Mouse (Mus musculus) subcutaneous adipose tissue, adult 2 months (tissue): ENCODE measurements around the gene Mindy1. TPM values are rescaled to one million over a fixed set of nuclear protein-coding genes. Genes with fewer than 3 reads are reported as not detected.

Source experiments
- polyA plus RNA-seq: library from polyadenylated mRNA; depleted of rRNA; stranded (reverse); fragments of >200 nt; gene quantifications from 2 replicates; pipeline ENCODE4 v1.2.3, GENCODE M21; 2012; ENCODE audit warnings: low replicate concordance; rRNA removed

The Mindy1 gene
- 82.0 and 89.1 TPM in 2 replicates for polyA plus RNA-seq

DNA sequence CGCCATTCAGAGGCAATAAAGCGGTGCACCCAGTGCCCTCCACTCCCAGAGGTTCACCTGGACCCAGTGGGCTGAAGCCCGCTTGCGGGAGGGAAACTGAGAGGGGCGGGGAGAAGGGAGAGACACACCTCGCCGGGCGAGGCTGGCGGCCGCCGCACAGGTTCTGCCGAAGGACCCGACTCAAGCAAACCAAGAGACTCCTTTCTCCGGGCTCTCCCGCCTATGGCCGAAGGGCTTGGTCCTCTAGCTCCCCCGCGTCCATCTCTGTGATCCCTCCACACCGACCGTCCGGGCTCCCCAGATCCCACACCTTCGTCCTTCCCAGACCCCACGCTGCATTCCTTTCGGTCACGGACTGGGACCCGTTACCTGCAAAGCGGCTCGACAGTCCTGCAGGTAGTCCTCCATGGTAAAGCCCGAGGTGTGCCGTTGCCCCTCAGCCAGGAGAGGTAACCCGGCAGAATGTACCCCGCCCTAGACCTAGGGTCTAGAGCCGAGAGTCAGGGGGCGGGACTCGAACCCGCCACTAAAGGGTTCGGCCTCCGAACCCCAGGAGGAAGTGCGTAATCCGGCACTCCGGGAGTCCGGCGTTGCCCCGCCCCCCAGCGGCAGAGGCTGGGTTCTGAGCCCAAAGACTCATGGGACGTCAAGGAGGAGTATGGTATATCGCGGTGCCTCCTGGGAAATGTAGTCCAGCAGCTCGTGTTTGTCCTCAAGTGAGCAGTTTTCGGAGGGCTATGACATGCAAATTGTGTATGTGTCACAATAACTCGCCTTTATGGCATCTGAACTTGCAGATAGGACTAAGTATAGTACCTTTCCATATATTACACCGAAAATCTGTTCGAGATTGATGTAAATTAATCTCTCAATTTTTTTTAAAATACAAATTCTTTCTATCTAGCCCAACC is at the start of gene Mindy1, which contains the start of gene Prune1:
Gene Mindy1 (plus strand): TSS at position 130 of the 911 bp plus-strand sequence.
Gene Prune1 (minus strand): TSS at position 861 of the 911 bp plus-strand sequence.

DNA sequence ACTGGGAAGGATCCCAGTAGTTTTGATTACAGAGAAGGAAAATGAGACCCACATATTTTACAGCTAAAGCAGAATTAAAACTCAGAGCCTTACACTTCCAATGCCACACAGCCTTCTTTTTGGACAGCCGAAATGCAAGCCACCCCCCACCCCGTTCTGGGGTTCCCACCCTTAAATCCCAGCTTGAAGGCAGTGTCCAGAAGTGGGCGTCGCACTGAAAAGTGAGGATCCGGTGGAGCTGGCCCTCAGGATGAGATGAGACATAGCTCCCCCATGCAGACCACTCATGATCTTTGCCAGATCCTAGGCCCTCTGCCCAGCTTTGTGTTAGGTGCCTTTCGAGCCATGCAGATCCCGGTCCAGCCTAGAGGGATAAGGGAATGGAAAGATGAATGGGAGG is 39.6 kb upstream of the Mindy1 start, which contains the start of gene Gm128:
Gene Gm128 (minus strand): TSS at position 101 of the 400 bp plus-strand sequence.

DNA sequence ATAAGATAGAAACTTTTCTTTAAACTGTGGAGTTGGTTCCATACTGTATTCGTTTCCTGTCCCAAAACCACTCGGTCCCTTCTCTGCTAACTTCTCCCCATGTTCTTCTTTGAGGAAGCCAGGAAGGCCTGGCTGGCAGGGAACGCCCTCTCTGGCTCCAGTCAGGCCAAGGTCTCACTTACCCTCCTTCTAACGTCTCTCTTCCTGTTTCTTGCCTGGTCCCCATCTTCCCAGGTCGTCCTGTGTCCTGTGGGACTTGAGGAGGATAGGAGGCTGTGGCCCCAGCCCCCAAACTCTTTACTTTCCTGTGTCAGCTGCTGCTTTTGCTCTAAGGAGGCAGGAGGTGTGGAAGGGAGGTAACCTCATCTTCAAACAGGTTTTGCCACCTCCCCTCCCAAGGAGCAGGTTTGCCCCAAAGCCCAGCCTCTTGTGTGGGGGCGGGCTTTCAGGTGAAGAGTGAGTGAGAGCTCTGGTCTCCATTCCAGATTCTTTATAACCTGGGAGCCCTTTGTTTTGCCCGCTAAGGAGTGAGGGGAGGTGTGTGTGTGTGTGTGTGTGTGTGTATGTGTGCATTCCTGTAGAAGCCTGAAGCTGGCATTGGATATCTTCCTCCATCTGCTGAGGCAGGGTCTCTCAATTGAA is 30.2 kb upstream of the Mindy1 start, which contains the start of gene Bnipl:
Gene Bnipl (minus strand): TSS at position 411 of the 642 bp plus-strand sequence.

DNA sequence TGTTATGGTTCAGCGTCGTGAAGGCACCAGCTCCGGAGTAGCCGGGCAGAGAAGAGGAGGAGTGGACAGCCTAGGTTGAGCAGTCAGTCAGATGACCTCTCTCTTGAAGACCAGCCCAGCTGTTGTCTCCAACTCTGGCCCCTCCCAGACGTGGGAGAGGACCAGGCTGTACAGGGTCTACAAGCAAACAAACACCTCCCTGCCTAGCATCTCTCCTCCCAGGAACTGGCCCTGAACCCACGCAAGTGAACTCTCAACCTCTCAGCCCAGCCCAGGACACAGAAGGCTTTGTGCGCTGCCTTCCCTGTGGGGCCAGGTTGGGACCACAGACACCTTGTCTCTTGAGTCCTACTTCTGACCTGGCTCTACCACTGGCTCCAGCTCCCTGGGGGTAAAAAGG is 26.0 kb downstream of the Mindy1 start, which contains the start of gene Anxa9:
Gene Anxa9 (minus strand): TSS at position 77 of the 400 bp plus-strand sequence.

DNA sequence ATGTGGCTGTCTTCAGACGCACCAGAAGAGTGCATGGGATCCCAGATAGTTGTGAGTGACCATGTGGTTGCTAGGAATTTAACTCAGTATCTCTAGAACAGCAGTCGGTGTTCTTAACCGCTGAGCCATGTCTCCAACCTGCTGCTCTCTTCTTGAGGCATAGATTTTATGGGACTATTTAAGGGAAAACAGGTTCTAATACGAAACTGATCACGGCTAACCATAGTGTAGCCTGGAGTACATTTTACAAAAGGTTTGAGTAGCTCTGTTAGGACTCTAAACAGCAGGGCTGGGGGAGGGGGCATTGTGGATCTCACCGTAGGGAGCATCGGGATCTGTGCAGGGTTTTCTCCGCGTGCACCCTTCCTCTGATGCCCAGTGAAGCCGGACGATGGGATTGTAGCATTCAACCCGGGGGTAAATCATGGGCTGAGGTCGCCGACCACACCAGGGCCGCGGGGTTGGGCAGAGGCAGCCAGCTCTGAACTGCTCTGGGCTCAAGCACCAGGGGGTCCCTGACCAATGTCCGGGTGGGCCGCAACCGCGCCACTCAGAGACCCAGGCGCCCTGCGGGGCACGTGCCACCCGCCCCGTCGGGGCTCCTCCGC is 33.4 kb downstream of the Mindy1 start, which contains the start of gene Cers2:
Gene Cers2 (plus strand): TSS at position 306 of the 608 bp plus-strand sequence.

Other genes with a start within 250 kb of the Mindy1 start
- gene Psmd4, start 238.7 kb upstream of the Mindy1 start, polyA plus RNA-seq = 192 and 240 TPM in 2 replicates
- gene Pip5k1a, start 174.4 kb upstream of the Mindy1 start, polyA plus RNA-seq = 18.7 and 25.1 TPM in 2 replicates
- 47.2 and 66.3 TPM in 2 replicates for gene Vps72, start 170.3 kb upstream of the Mindy1 start, polyA plus RNA-seq
- gene Tmod4, start 156.9 kb upstream of the Mindy1 start, polyA plus RNA-seq = 0.46 and 0.84 TPM in 2 replicates
- 48.2 and 53.5 TPM in 2 replicates for gene Scnm1, start 147.3 kb upstream of the Mindy1 start, polyA plus RNA-seq
- gene Lysmd1, start 147.3 kb upstream of the Mindy1 start, polyA plus RNA-seq = 8.5 and 9.4 TPM in 2 replicates
- 18.6 and 23.0 TPM in 2 replicates for gene Tnfaip8l2, start 139.0 kb upstream of the Mindy1 start, polyA plus RNA-seq
- 6.0 and 30.1 TPM in 2 replicates for gene Sema6c, start 120.9 kb upstream of the Mindy1 start, polyA plus RNA-seq
- gene Gabpb2, start 63.4 kb upstream of the Mindy1 start, polyA plus RNA-seq = 11.3 and 19.4 TPM in 2 replicates
- gene Cdc42se1, start 52.6 kb upstream of the Mindy1 start, polyA plus RNA-seq = 52.9 and 68.9 TPM in 2 replicates
- gene Mllt11, start 49.2 kb upstream of the Mindy1 start, polyA plus RNA-seq = 11.7 and 16.1 TPM in 2 replicates
- gene Gm128, start 39.7 kb upstream of the Mindy1 start, polyA plus RNA-seq = 0.91 TPM in 1 of 2 replicates, not detected in the other
- 0.09 and 6.4 TPM in 2 replicates for gene Bnipl, start 30.2 kb upstream of the Mindy1 start, polyA plus RNA-seq
- 28.9 and 29.2 TPM in 2 replicates for gene Prune1, start 731 bp downstream of the Mindy1 start, polyA plus RNA-seq
- 4.1 and 7.0 TPM in 2 replicates for gene Anxa9, start 25.8 kb downstream of the Mindy1 start, polyA plus RNA-seq
- gene Cers2, start 33.4 kb downstream of the Mindy1 start, polyA plus RNA-seq = 136 and 146 TPM in 2 replicates
- 12.4 and 26.7 TPM in 2 replicates for gene Setdb1, start 75.9 kb downstream of the Mindy1 start, polyA plus RNA-seq
- gene 4930558C23Rik, start 121.5 kb downstream of the Mindy1 start, polyA plus RNA-seq = not detected in 2 replicates
- gene Arnt, start 153.0 kb downstream of the Mindy1 start, polyA plus RNA-seq = 42.1 and 43.1 TPM in 2 replicates
- gene Ctsk, start 217.9 kb downstream of the Mindy1 start, polyA plus RNA-seq = 18.7 and 41.3 TPM in 2 replicates
- 26.9 and 63.6 TPM in 2 replicates for gene Ctss, start 245.4 kb downstream of the Mindy1 start, polyA plus RNA-seq